Mouse (Mus musculus) ES-Bruce4 (cell line): Measurements from ENCODE around the gene Sec14l1.

Experiments
- CTCF ChIP-seq: IDR thresholded peaks from one replicate; pipeline ENCODE4 v1.8.1; 2011; ENCODE audit warnings: low read depth, low read length
- EP300 ChIP-seq: IDR thresholded peaks from 2 replicates; pipeline ENCODE4 v1.6.1; 2011; ENCODE audit warnings: low read depth, low read length; ENCODE audit not compliant: insufficient read depth
- POLR2A ChIP-seq: IDR thresholded peaks from one replicate; pipeline ENCODE4 v1.8.1; 2011; ENCODE audit warnings: low read length; ENCODE audit not compliant: insufficient read depth

DNA sequence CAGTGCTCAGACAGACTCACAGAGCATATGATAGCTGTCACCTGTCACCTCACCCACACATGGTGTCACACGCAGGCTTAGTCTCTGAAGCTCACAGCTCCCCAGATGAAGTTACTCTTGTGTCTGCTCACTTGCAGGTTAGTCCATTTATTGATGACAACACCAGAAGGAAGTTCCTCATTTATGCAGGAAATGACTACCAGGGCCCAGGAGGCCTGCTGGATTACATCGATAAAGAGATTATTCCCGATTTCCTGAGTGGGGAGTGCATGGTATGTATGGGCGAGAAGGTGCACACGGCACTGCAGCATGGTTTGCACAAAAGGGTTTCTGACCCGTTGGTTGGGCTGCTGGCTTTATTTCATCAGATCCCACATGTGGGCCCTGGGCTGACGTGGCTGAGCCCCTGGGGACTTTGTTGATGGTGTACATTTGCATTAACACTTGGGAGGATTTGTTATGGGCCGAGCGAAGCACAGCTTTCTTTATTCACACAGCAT lies 35.5 kb downstream of the Sec14l1 start:
- TF ChIP-seq POLR2A (no peak), CTCF (no peak), EP300 (no peak)
